Mouse (Mus musculus) retina, embryonic 14.5 days (tissue): ENCODE data around the gene Ulbp1.
"Not testable (repeated sequence)": the region's sequence is repeated elsewhere in the genome, so short reads cannot be mapped to it uniquely, and the experiment has no call there.

ENCODE experiments used
- DNase-seq: peaks from one replicate; pipeline ENCODE4 v3.0.0-alpha.2; 2015; ENCODE audit warnings: low spot score

Gene Ulbp1

DNA sequence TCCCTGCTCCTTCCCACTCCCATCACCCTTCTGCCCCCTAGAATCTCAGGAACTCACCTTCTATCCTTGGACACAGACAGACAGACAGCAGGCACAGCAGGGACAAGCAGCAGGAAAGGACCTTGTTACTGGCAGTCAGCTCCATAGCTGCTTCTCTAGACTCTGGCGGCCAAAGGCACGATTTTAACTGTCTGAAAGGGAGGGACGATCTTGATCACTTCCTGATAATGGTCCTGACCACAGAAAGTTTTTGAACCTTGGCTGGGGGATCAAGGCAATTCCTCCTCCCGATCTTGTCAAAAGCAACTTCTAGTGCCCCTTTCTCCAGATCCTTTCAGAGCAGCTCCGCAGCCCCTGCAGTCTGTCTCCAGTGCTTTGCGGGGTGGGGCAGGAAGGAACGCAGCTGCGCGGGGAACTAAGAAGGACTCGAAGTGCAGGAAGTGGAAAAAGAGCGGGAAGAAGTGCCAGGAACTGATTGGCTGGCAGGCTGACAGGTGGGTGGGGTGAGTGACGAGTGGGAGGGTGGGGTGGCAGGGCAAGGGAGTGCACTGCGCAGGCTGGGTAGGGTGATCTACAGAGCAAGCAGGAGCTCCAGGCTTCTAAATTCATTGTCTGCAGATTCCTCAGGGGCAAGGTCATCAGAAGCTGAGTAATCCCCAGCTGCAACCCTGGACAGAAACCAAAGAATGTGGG lies at the start of gene Ulbp1:
Gene Ulbp1, minus strand, starts transcription at position 442 of the 693 bp plus-strand sequence.
- DNase-seq = peak; percentile 16

GRCm38 (mm10) chr10:7498180-7498579 lies 24.7 kb upstream of the Ulbp1 start:
- not testable (repeated sequence) for DNase-seq

DNA sequence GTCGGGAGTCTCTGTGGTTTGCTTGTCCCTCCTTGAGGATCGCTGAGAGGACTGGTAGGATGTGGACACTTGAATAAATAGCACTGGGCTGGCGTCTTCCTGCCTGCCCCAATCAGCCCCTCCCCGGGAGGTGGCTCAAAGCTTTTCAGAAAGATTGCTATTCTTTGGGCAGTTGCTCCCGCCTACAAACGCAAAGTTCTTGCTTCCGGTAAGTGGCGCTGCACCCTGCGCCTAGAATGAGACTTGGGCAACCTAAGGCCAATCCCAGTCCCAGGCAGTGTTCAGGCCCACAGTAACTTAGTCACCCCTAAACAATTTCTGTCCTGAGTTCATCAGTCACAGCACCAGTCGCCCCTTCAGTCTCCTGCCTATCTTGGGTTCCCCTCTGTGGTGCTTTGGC lies 18.9 kb upstream of the Ulbp1 start:
- DNase-seq = not testable (repeated sequence)

GRCm38 (mm10) chr10:7483650-7484049 lies 10.2 kb upstream of the Ulbp1 start:
- DNase-seq = no peak

- not testable (repeated sequence) for DNase-seq
Measured at GRCm38 (mm10) chr10:7474225-7474624, 787 bp upstream of the Ulbp1 start.

- no peak for DNase-seq
Measured at GRCm38 (mm10) chr10:7471664-7472063, 1.8 kb downstream of the Ulbp1 start.

DNA sequence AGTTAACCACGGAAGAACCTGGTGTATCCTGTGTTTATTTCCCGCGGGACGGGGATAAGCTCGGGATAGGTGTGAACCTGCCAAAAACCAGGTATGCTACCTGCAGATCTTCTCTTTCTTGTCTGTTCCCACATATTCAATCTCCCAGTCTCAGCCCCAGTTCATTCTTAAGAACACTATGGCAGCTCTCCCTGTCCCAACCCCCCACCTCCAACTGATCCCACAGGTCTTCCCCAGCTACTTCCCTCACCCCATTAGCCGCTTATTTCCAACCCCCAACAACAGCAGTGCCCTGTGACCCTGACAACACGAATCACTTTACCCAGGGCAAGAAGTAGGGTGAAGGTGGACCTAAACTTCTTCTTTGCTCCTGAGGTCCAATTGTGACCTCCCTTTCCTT lies 3.0 kb downstream of the Ulbp1 start:
- peak; percentile 6 for DNase-seq

DNA sequence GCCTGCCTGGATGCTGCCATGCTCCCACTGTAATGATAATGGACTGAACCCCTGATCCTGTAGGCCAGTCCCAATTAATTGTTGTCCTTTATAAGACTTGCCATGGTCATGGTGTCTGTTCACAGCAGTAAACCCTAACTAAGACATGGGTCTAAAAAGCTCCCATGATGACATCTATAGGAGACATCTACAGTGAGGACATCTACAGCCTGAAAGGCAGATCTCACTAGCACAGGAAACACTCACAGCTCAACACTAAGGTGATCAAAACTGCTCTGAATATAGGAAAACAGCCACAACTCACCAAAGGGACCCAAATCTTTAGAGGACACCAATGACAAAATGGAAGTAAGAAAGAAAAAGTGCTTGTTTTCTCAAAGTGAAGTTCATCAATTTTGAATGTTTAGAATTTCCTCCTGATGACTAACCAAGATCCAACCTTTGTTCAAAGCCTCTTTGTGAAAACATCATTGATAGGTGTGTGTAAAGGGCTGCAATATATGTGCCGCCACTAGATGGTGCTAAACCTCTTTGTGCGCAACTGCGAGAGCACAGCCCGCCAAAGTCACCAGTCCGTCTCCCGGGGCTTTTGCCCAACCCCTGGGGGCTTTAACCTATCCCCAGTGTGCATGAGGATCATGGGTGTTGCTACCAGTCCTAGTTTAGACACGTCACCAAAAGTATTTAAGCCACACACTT lies 3.6 kb downstream of the Ulbp1 start:
- DNase-seq = peak; percentile 68

DNA sequence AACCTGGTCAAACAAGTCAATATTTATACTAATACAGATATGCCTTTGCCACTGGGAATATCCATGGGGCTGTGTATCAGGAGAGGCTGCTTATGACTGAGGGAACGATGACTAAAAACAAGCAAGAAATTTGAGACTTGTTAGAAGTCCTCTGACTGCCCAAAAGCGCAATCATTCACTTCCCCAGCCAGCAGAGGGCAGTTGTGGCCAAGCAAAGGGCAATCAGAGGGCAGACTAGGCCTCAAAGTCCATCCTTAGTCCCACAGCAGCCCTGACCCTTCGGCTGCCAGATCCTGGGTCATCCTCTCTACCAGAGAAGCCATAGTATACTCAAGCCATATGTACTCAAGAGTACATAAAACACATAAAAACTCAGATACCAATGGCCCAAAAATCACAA lies 11.4 kb downstream of the Ulbp1 start:
- no peak for DNase-seq

- DNase-seq = no peak
Measured at GRCm38 (mm10) chr10:7438928-7439327, 34.5 kb downstream of the Ulbp1 start.

- no peak for DNase-seq
Measured at GRCm38 (mm10) chr10:7393143-7394035, 80.0 kb downstream of the Ulbp1 start.

DNA sequence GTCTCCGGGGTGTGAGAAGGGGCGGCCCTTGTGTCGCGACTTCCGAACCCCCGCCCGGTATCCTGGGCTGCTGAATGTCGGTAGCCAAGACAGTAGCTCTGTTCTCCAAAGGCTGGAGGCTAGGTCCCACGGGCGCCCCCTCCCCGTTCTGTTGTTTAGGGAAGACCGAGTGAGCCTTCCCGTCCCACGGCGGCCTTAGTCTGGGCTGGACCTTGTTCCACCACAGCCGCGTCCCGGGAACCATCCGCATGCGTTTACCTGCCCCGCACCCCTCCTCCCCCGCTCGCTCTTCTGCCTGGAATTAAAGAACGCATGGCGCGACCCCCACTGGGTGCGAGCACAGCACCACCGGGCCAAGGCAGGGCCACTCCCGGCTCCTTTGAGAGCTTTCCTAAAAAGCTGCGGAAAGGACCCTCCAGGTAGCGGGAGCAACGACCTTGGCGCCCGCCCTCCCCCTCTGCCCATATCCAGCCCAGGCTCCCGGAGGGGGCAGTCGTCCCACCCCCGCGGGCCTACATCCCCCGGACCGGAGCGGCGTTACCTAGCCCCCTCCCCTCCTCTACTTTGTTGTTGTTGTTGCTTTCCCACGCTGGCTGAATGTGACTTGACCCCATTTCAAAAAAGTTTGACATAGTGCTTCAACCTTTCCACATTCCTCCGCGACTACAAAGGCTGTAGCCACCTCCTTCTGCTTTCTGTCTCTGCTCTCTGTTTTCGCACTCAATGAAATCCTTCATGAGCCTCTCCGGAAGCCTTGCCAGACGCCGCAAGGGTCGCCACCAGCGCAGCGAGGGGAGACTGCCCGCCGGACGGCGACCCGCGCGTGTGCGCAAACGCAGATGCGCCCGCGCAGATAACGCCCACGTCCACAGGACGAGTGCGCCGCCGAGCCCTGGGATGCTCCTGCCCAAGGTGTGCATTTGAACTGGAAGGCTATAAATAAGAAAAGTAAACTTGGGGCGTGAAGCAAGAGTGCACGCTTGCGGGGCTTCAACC lies 81.2 kb downstream of the Ulbp1 start:
- DNase-seq = peak; percentile 12

DNA sequence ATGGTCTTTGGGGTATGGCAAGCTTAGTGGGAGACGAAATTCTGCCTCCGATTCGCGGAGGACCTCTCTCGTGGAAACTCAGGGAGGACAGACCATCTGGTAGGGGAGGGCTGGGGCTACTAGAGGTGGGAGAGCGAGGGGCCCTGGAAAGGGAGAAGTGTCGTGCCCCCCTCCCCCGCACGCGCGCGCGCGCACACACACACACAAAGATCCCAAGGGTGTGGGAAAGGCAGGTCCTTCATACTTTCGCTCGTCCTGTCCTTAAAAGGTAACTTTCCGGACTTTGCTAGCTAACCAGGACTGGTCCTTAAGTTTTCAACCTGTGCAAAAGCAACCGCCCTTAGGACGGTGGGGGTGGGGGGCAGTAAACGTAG lies 81.9 kb downstream of the Ulbp1 start:
- DNase-seq = no peak

GRCm38 (mm10) chr10:7391108-7391507 lies 82.3 kb downstream of the Ulbp1 start:
- no peak for DNase-seq
